ENCODE assay signal across 8 mouse cellular contexts in genomic region chr1:74601267-74601962, GRCm38 (mm10). TPM values are rescaled to one million over a fixed set of nuclear protein-coding genes. Genes with fewer than 3 reads are reported as not detected.
A peak's percentile ranks its signal among the peaks of the same experiment; 100 is the strongest.
DNase-seq lines count a peak whose midpoint lies in the region; ATAC-seq lines count a peak whose summit lies in the region.

Rnf25 (minus strand) TSS chr1:74601397.
Stk36 (plus strand) TSS chr1:74601445.

- peaks cover 38% of the 10 kb centered on the region for H3K36me3 ChIP-seq in hindbrain, embryonic 12.5 days

- 10% methylated on average over 25 of the region's 25 CpGs for WGBS in hindbrain, embryonic 12.5 days

- peak within 1 kb of the TSS; percentile 87 for H3K4me3 ChIP-seq in hindbrain, embryonic 12.5 days

- H3K4me2 ChIP-seq in hindbrain, embryonic 12.5 days (replicated peaks), result peak within 1 kb of the TSS; percentile 87

- DNase-seq in Muller cell, postnatal 12 days (ENCODE audit: inconsistent ontology term), result peak; percentile 87
- peak; percentile 85 for DNase-seq in cerebellum, adult 9-11 months
- peak; percentile 71 to 83 for DNase-seq in frontal cortex, postnatal 10 days (ENCODE audit: low spot score in 2 of 2)
- peak; percentile 79 to 91 for DNase-seq in layer of hippocampus, postnatal 14 days (ENCODE audit: low spot score in 2 of 2)
- peak; percentile 85 for DNase-seq in lung, postnatal 14 days
- DNase-seq in retina, adult 2 months (ENCODE audit: low read depth, low spot score), result peak; percentile 79
- DNase-seq in thymus, postnatal 36 days, result peak; percentile 76 to 82

- ATAC-seq in hindbrain, embryonic 12.5 days (ENCODE audit: low FRiP score), result peak; percentile 90

- no peaks in the 10 kb centered on the region for H3K27me3 ChIP-seq in hindbrain, embryonic 12.5 days

- H3K4me1 ChIP-seq in hindbrain, embryonic 12.5 days, result peaks cover 18% of the 10 kb centered on the region

- peak within 1 kb of the TSS; percentile 31 for H3K27ac ChIP-seq in hindbrain, embryonic 12.5 days

- H3K9ac ChIP-seq in hindbrain, embryonic 12.5 days, result peak within 1 kb of the TSS; percentile 88

- no peaks in the 10 kb centered on the region for H3K9me3 ChIP-seq in hindbrain, embryonic 12.5 days (replicated peaks)

RNA-seq across cellular contexts. Expression of gene Rnf25, which starts in this region (rescaled TPM):
- 35.2 and 35.8 TPM in 2 replicates for polyA plus RNA-seq in hindbrain, embryonic 12.5 days (2016; fragmentation: Nextera tagmentation; extraction: Ambion mirVana)
- 10 to 100 TPM; 50.9 to 51.6 TPM for total RNA-seq in layer of hippocampus, postnatal 14 days (2021)

RNA-seq across cellular contexts. Expression of gene Stk36, which starts in this region (rescaled TPM):
- 21.3 and 34.3 TPM in 2 replicates for polyA plus RNA-seq in hindbrain, embryonic 12.5 days (2016; fragmentation: Nextera tagmentation; extraction: Ambion mirVana)
- 1 to 10 TPM; 6.2 to 7.3 TPM for total RNA-seq in layer of hippocampus, postnatal 14 days (2021)

Comparison
In these comparisons a context has a peak if more than half of its experiments do, and no peak if none do; other contexts are left out.
1. Peak in every context shown above with its lines: DNase-seq, ATAC-seq, H3K4me3 ChIP-seq and H3K27ac ChIP-seq.